Mouse (Mus musculus) myocyte (in vitro differentiated cells): ENCODE data around the gene 4930470P17Rik. TPM values are rescaled to one million over a fixed set of nuclear protein-coding genes. Genes with fewer than 3 reads are reported as not detected.

Experiments used
- H3K27me3 ChIP-seq: one replicate; pipeline ENCODE4 v1.6.1; 2011; ENCODE audit not compliant: control insufficient read depth, insufficient read depth, insufficient read length
- H3K36me3 ChIP-seq: one replicate; pipeline ENCODE4 v1.6.1; 2011; ENCODE audit not compliant: control insufficient read depth, insufficient read depth
- H3K4me2 ChIP-seq: one replicate; pipeline ENCODE4 v1.6.1; 2011; ENCODE audit warnings: low read depth, control low read depth
- H3K4me3 ChIP-seq: one replicate; pipeline ENCODE4 v1.5.1; 2011; ENCODE audit warnings: mild to moderate bottlenecking, control low read depth, moderate library complexity
- H3K79me2 ChIP-seq: one replicate; pipeline ENCODE4 v1.6.1; 2011; ENCODE audit not compliant: control insufficient read depth, insufficient read depth
- H3ac ChIP-seq: one replicate; pipeline ENCODE4 v1.6.1; 2011; ENCODE audit not compliant: control insufficient read depth, insufficient read length
- CEBPB ChIP-seq: IDR thresholded peaks from 2 replicates; pipeline ENCODE4 v1.6.1; 2011; ENCODE audit warnings: mild to moderate bottlenecking, moderate library complexity; ENCODE audit not compliant: poor library complexity, insufficient read depth, severe bottlenecking
- E2F4 ChIP-seq: IDR thresholded peaks from one replicate; pipeline ENCODE4 v1.6.1; 2011; ENCODE audit warnings: mild to moderate bottlenecking, control low read depth, moderate library complexity; ENCODE audit not compliant: insufficient read depth
- MAX ChIP-seq: IDR thresholded peaks from one replicate; pipeline ENCODE4 v1.6.1; 2011; ENCODE audit warnings: low read depth, mild to moderate bottlenecking, control low read depth
- MYOD1 ChIP-seq, 3 experiments: IDR thresholded peaks; one replicate each; pipeline ENCODE4 v1.6.1; 2011; ENCODE audit warnings: control low read depth in 2 of 3, low read depth in 2 of 3, mild to moderate bottlenecking in 2 of 3, moderate library complexity in 1 of 3; ENCODE audit not compliant: insufficient read length in 2 of 3, control insufficient read depth in 1 of 3
- MYOG ChIP-seq, 3 experiments: IDR thresholded peaks; one replicate each; pipeline ENCODE4 v1.6.1; 2011; ENCODE audit warnings: control low read depth in 2 of 3, low read depth in 2 of 3, mild to moderate bottlenecking in 2 of 3; ENCODE audit not compliant: insufficient read length in 2 of 3, control insufficient read depth in 1 of 3, insufficient read depth in 1 of 3
- POLR2A ChIP-seq: IDR thresholded peaks from one replicate; pipeline ENCODE4 v1.6.1; 2011; ENCODE audit warnings: low read depth, mild to moderate bottlenecking, control low read depth, moderate library complexity; ENCODE audit not compliant: insufficient read length
- POLR2AphosphoS2 ChIP-seq: IDR thresholded peaks from one replicate; pipeline ENCODE4 v1.6.1; 2011; ENCODE audit warnings: low read depth, control low read depth; ENCODE audit not compliant: insufficient read length
- REST ChIP-seq: IDR thresholded peaks from one replicate; pipeline ENCODE4 v1.6.1; 2011; ENCODE audit warnings: mild to moderate bottlenecking, control low read depth, moderate library complexity; ENCODE audit not compliant: insufficient read depth, insufficient read length
- SRF ChIP-seq: IDR thresholded peaks from one replicate; pipeline ENCODE4 v1.6.1; 2011; ENCODE audit warnings: low read depth; ENCODE audit not compliant: control insufficient read depth, insufficient read length
- TCF12 ChIP-seq: IDR thresholded peaks from one replicate; pipeline ENCODE4 v1.6.1; 2011; ENCODE audit warnings: mild to moderate bottlenecking, control low read depth; ENCODE audit not compliant: poor library complexity, insufficient read depth, severe bottlenecking
- TCF3 ChIP-seq: IDR thresholded peaks from one replicate; pipeline ENCODE4 v1.6.1; 2011; ENCODE audit warnings: low read depth, control low read depth; ENCODE audit not compliant: insufficient read length
- USF1 ChIP-seq: IDR thresholded peaks from one replicate; pipeline ENCODE4 v1.6.1; 2011; ENCODE audit warnings: low read depth, mild to moderate bottlenecking, control low read depth, moderate library complexity
- polyA plus RNA-seq: library from polyadenylated mRNA; unstranded; fragments of >200 nt; fragmentation: generic; extraction: Trizol; gene quantifications from one replicate; pipeline ENCODE4 v1.2.1, GENCODE M21; 2012; ENCODE audit warnings: missing spikeins

The 4930470P17Rik gene
- polyA plus RNA-seq, 1 experiment, result not detected

DNA sequence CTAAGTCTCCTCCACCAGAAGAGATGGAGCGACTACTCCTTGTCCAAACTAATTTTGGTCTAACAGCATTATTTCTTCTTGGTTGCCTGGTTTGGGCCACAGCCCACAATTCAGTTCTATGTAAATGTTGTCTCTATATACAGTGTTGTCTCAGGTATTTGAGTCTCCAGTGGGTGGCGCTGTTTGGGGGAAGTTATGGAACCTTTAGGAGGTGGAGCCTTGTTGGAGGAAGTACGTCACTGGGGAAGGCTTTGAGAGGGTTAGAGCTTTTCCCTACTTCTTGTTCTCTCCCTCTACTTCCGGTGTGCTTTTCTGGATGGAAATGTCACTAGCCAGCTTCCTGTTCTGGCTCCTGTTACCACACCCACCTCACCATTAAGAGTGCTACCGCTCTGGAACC is 646 bp downstream of the 4930470P17Rik start:
- H3K36me3 ChIP-seq, result no peaks in the 10 kb centered on the region
- H3ac ChIP-seq, result no peak overlapping the region
- H3K27me3 ChIP-seq, result no peaks in the 10 kb centered on the region
- TF ChIP-seq MAX, result no peak
- TF ChIP-seq USF1, result no peak
- no peak for TF ChIP-seq E2F4
- no peak for TF ChIP-seq SRF
- TF ChIP-seq POLR2A, result no peak
- no peak for TF ChIP-seq MYOD1 (IDR thresholded peaks at IDR 0.05; ENCODE audit: control insufficient read depth in 1 of 3, insufficient read length in 2 of 3, low read depth in 2 of 3)
- H3K4me2 ChIP-seq, result no peak overlapping the region
- H3K4me3 ChIP-seq, result no peak overlapping the region
- H3K79me2 ChIP-seq, result no peaks in the 10 kb centered on the region

DNA sequence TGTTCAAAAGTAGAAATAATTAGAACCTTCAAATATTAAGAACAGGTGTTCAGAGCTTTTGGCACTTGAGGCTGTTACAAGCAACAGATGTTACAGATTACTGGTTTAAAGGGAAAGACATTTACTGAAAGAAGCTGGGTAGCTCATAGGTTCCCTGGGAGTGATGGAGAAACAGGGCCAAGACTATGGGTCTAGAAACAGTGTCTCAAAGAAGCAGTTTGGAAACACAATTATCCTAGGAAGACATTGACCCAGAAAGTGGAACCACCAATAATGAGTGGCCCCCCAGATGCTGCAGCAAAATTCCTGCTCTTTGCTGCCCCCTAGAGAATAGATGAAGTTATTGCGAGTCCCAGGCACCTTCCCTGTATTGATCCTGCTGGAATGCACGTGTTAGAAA is 4.2 kb downstream of the 4930470P17Rik start:
- no peaks in the 10 kb centered on the region for H3K36me3 ChIP-seq
- H3K27me3 ChIP-seq, result no peaks in the 10 kb centered on the region
- no peaks in the 10 kb centered on the region for H3K79me2 ChIP-seq
- no peak overlapping the region for H3ac ChIP-seq
- TF ChIP-seq REST (no peak), POLR2A (no peak), CEBPB (no peak), MAX (no peak), MYOG (IDR thresholded peaks at IDR 0.05; ENCODE audit: control insufficient read depth in 1 of 3, insufficient read depth in 1 of 3, insufficient read length in 2 of 3, low read depth in 2 of 3) (no peak), POLR2AphosphoS2 (no peak)
- no peak overlapping the region for H3K4me2 ChIP-seq
- H3K4me3 ChIP-seq, result no peak overlapping the region

DNA sequence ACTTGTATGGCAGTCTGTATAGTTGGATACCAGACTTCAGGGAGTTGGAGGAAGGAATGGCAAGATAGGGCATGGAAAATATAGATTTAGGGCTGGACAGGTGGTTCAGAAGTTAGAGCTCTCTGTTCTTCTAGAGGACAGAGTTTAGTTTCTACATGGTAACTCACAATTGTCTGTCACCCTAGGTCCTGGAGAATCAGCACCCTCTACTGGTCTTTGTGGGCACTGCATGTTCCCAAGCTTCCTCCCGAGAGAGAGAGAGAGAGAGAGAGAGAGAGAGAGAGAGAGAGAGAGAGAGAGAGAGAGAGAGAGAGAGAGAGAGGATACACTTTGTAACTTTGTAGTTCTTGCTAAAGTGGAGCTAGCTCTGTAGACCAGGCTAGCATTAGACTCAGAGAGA is 5.1 kb downstream of the 4930470P17Rik start:
- no peak overlapping the region for H3ac ChIP-seq
- H3K36me3 ChIP-seq, result no peaks in the 10 kb centered on the region
- H3K79me2 ChIP-seq, result no peaks in the 10 kb centered on the region
- H3K4me2 ChIP-seq, result no peak overlapping the region
- no peaks in the 10 kb centered on the region for H3K27me3 ChIP-seq
- no peak overlapping the region for H3K4me3 ChIP-seq
- TF ChIP-seq E2F4 (no peak), USF1 (no peak), TCF12 (no peak), POLR2A (no peak), MAX (no peak), MYOG (IDR thresholded peaks at IDR 0.05; ENCODE audit: control insufficient read depth in 1 of 3, insufficient read depth in 1 of 3, insufficient read length in 2 of 3, low read depth in 2 of 3) (no peak), SRF (no peak), CEBPB (no peak), POLR2AphosphoS2 (no peak), TCF3 (no peak), MYOD1 (IDR thresholded peaks at IDR 0.05; ENCODE audit: control insufficient read depth in 1 of 3, insufficient read length in 2 of 3, low read depth in 2 of 3) (no peak), REST (no peak)

DNA sequence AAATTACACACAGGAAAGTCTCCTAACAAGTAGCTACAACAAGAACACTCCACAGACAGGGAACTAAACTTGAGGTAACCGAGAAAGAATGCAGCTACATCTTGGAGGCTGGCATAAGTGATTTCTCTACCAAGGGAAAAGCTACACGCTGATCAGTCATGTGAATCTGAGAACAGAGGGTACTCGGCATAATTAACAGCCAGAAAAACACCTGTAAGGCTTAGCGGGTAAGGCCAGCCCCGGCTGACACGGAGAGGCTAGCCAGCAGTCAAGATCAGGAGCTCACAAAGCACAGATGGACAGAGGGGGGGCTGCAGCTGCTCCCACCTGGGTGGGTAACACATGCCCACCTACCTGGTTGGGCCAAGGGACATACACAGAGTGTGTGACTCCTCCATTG is 9.7 kb downstream of the 4930470P17Rik start:
- H3K27me3 ChIP-seq, result no peaks in the 10 kb centered on the region
- H3K79me2 ChIP-seq, result no peaks in the 10 kb centered on the region
- no peaks in the 10 kb centered on the region for H3K36me3 ChIP-seq
- TF ChIP-seq TCF12, result no peak
- no peak for TF ChIP-seq MYOD1 (IDR thresholded peaks at IDR 0.05; ENCODE audit: control insufficient read depth in 1 of 3, insufficient read length in 2 of 3, low read depth in 2 of 3)
- TF ChIP-seq REST, result no peak
- no peak for TF ChIP-seq POLR2A
- no peak for TF ChIP-seq E2F4
- no peak for TF ChIP-seq POLR2AphosphoS2
- TF ChIP-seq CEBPB, result no peak
- H3ac ChIP-seq, result no peak overlapping the region
- no peak overlapping the region for H3K4me2 ChIP-seq
- H3K4me3 ChIP-seq, result no peak overlapping the region

DNA sequence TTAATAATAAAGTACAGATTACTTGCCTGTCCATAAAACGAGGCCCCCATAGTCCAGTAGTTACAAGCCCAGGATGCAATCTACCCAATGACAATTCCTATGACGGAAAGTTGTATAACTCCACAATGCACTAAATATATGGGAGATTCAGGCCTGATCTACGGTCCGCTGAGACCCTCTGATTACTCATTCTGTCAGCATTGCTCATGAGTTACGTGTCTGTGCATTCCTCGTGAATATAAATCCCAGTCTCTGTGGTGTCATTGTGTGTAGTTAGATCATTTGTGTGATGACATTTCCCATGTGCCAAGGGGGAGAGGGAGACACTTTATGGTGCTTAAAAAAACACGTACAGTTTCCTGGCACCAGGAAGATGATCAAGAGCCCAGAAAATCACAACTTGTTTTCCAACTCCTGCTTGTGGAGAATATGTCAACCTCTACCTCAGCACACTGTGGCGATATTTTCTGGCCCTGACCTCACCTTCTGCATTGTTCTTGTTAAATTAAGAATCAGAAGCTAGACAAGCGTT is 13.4 kb downstream of the 4930470P17Rik start:
- H3K27me3 ChIP-seq, result no peaks in the 10 kb centered on the region
- no peak overlapping the region for H3ac ChIP-seq
- no peak for TF ChIP-seq E2F4
- TF ChIP-seq POLR2AphosphoS2, result no peak
- no peak for TF ChIP-seq TCF12
- no peak for TF ChIP-seq MYOG (IDR thresholded peaks at IDR 0.05; ENCODE audit: control insufficient read depth in 1 of 3, insufficient read depth in 1 of 3, insufficient read length in 2 of 3, low read depth in 2 of 3)
- no peak for TF ChIP-seq MAX
- no peak for TF ChIP-seq USF1
- no peak for TF ChIP-seq MYOD1 (IDR thresholded peaks at IDR 0.05; ENCODE audit: control insufficient read depth in 1 of 3, insufficient read length in 2 of 3, low read depth in 2 of 3)
- no peak for TF ChIP-seq POLR2A
- TF ChIP-seq SRF, result no peak
- no peak for TF ChIP-seq CEBPB
- no peaks in the 10 kb centered on the region for H3K79me2 ChIP-seq
- H3K4me3 ChIP-seq, result no peak overlapping the region
- no peaks in the 10 kb centered on the region for H3K36me3 ChIP-seq
- H3K4me2 ChIP-seq, result no peak overlapping the region
